In genomic region chr13:31780299-31780698, GRCm38 (mm10) we compare ENCODE assay signal across 14 mouse cellular contexts. TPM values are rescaled to one million over a fixed set of nuclear protein-coding genes. Genes with fewer than 3 reads are reported as not detected.
"Had no signal": no experiment of that assay in that cellular context is flagged by ENCODE, and none has a peak within 500 bp of the region (broad histone marks: within the 10 kb centered on the region; RNA-seq: fewer than 3 reads in every experiment).

No protein-coding gene starts in this region.

- DNase-seq: left cerebral cortex, postnatal 4 days; liver; liver, embryonic 13.5 days; liver, postnatal 0 days; lung, adult 18-20 months; lung, adult 2 months; lung, embryonic 14.5 days; lung, postnatal 10 days; lung, postnatal 14 days; lung, postnatal 36 days; lung, postnatal 4 days; midbrain, embryonic 14.5 days had no signal

RNA-seq across cellular contexts. Expression of gene Foxc1, which starts 26.1 kb away (rescaled TPM):
- polyA plus RNA-seq: liver, embryonic 16.5 days; liver, postnatal 0 days; macrophage had no signal
